Mouse (Mus musculus): ENCODE results near the gene Pold4.
"Not testable (repeated sequence)": the region's sequence is repeated elsewhere in the genome, so short reads cannot be mapped to it uniquely, and the experiment has no call there.

Pold4 gene

GRCm38 (mm10) chr19:4227894-4228678 lies 3.6 kb upstream of the Pold4 start:
- DNase-seq (ENCODE audit: low spot score): peak; percentile 52

- DNase-seq (ENCODE audit: low spot score): no peak
These were observed 2.8 kb upstream of the Pold4 start for GRCm38 (mm10) chr19:4228891-4229290.

GRCm38 (mm10) chr19:4229451-4230076 lies 2.1 kb upstream of the Pold4 start:
- no peak for DNase-seq (ENCODE audit: low spot score)

- DNase-seq (ENCODE audit: low spot score): peak; percentile 48
These were observed 1.3 kb upstream of the Pold4 start for GRCm38 (mm10) chr19:4230415-4230814.

GRCm38 (mm10) chr19:4232186-4232572 lies 480 bp downstream of the Pold4 start:
- no peak for DNase-seq (ENCODE audit: low spot score)

- no peak for DNase-seq (ENCODE audit: low spot score)
These were observed 952 bp downstream of the Pold4 start for GRCm38 (mm10) chr19:4232651-4233050.

GRCm38 (mm10) chr19:4234548-4234947 lies 2.8 kb downstream of the Pold4 start:
- no peak for DNase-seq (ENCODE audit: low spot score)

- DNase-seq (ENCODE audit: low spot score): no peak
These were observed 8.6 kb downstream of the Pold4 start for GRCm38 (mm10) chr19:4240247-4240668.

- no peak for DNase-seq (ENCODE audit: low spot score)
These were observed 10.7 kb downstream of the Pold4 start for GRCm38 (mm10) chr19:4242416-4242815.

- DNase-seq (ENCODE audit: low spot score): no peak
These were observed 13.1 kb downstream of the Pold4 start for GRCm38 (mm10) chr19:4244775-4245174.

GRCm38 (mm10) chr19:4247010-4247409 lies 15.3 kb downstream of the Pold4 start:
- no peak for DNase-seq (ENCODE audit: low spot score)

GRCm38 (mm10) chr19:4248683-4249082 lies 17.0 kb downstream of the Pold4 start:
- DNase-seq (ENCODE audit: low spot score): not testable (repeated sequence)

- no peak for DNase-seq (ENCODE audit: low spot score)
These were observed 22.5 kb downstream of the Pold4 start for GRCm38 (mm10) chr19:4254230-4254629.

- no peak for DNase-seq (ENCODE audit: low spot score)
These were observed 24.0 kb downstream of the Pold4 start for GRCm38 (mm10) chr19:4255583-4256162.

- DNase-seq (ENCODE audit: low spot score): peak; percentile 83
These were observed 25.7 kb downstream of the Pold4 start for GRCm38 (mm10) chr19:4257216-4257896.

- DNase-seq (ENCODE audit: low spot score): no peak
These were observed 26.2 kb downstream of the Pold4 start for GRCm38 (mm10) chr19:4257897-4258252.

GRCm38 (mm10) chr19:4261038-4261698 lies 29.5 kb downstream of the Pold4 start:
- DNase-seq (ENCODE audit: low spot score): no peak

- no peak for DNase-seq (ENCODE audit: low spot score)
These were observed 31.1 kb downstream of the Pold4 start for GRCm38 (mm10) chr19:4262756-4263155.

- no peak for DNase-seq (ENCODE audit: low spot score)
These were observed 32.0 kb downstream of the Pold4 start for GRCm38 (mm10) chr19:4263702-4264101.

GRCm38 (mm10) chr19:4264171-4264780 lies 32.6 kb downstream of the Pold4 start:
- DNase-seq (ENCODE audit: low spot score): no peak

GRCm38 (mm10) chr19:4265956-4266355 lies 34.3 kb downstream of the Pold4 start:
- no peak for DNase-seq (ENCODE audit: low spot score)

Data from ovary, adult 18-20 months (tissue).